Mouse (Mus musculus): Measurements from ENCODE around the gene Frk. TPM values are rescaled to one million over a fixed set of nuclear protein-coding genes. Genes with fewer than 3 reads are reported as not detected.
"Not testable (repeated sequence)": the region's sequence is repeated elsewhere in the genome, so short reads cannot be mapped to it uniquely, and the experiment has no call there.

Frk gene
- polyA plus RNA-seq, 1 experiment from 2014 or later = 14.3 TPM

DNA sequence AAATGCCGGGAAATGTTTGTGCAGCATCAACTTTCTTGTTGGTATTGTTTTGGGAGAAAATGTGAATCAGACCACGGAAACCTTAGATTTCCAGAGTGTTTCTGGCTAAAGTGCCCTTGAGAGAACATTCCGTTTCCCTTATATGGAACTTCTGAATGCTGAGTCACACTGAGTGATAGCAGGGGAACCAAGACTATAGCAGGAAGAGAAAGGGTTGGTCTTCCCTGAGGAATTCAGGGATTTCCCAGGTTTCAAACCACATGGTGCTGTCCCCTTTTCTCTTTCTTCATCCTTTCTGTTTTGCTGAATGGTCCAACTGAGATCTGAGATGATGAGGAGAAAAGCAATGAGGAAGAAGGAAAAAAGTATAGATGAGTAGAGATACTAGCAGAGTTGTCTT lies 135.3 kb downstream of the Frk start:
- Histone ChIP-seq H3K9ac (no peak overlapping the region), H3K27me3 (replicated peaks) (no peaks in the 10 kb centered on the region), H3K4me2 (no peak overlapping the region), H3K4me3 (replicated peaks) (no peak overlapping the region), H3K36me3 (no peaks in the 10 kb centered on the region), H3K9me3 (no peaks in the 10 kb centered on the region), H3K27ac (no peak overlapping the region), H3K4me1 (no peaks in the 10 kb centered on the region)
- no peak for ATAC-seq (ENCODE audit: insufficient read depth, low FRiP score, low read depth)
- WGBS = 43% methylated on average over 3 of the region's 3 CpGs

DNA sequence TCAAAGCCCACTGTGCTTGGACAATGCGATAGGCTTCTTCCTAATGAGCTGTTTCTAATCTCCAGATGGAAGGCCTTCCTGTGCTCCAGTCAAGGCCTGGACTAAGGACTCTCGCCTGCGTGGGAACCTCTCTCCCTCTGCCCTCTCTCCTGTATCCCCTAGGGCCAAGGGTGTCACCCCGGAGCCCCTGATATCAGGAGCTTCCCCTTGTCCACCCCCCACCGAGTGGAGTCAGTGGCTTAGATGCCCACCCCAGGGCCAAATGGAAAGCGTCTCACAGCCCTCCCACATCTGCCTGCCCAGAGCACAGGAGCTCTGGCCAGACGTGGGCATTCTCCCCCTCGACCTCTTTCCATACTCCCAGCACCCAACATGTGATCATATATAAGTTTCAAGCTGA lies 137.3 kb downstream of the Frk start:
- ATAC-seq (ENCODE audit: insufficient read depth, low FRiP score, low read depth); H3K27ac ChIP-seq: not testable (repeated sequence)
- 80% methylated on average over 8 of the region's 8 CpGs for WGBS

DNA sequence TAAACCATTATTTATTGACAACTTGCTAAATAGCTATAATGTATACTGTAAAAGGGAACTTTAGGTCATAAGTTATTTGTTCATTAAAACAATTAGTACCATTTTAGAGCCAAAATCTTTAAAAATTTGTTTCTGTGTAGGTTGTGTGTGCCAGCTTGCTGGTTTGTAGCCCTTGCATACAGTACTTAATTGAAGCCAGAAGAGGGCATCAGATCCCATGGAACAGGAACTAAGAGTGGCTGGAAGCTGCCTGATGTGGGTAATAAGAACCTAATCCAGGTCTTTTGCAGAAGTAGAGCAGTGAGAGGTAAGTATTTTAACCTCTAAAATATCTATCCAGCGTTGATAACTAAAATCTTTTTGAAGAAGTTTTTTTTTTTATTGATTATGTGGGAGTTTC lies 155.0 kb downstream of the Frk start:
- no peak for ATAC-seq (ENCODE audit: insufficient read depth, low FRiP score, low read depth)
- no peak overlapping the region for H3K27ac ChIP-seq
- H3K4me3 ChIP-seq (replicated peaks) = no peak overlapping the region
- H3K4me2 ChIP-seq = no peak overlapping the region
- WGBS = 68% methylated on average over 1 of the region's 1 CpGs
- no peaks in the 10 kb centered on the region for H3K4me1 ChIP-seq
- no peaks in the 10 kb centered on the region for H3K27me3 ChIP-seq (replicated peaks)
- H3K9ac ChIP-seq = no peak overlapping the region
- no peaks in the 10 kb centered on the region for H3K36me3 ChIP-seq
- no peaks in the 10 kb centered on the region for H3K9me3 ChIP-seq

More for the DNA sequence above, 137.3 kb downstream of the Frk start:
- H3K4me1 ChIP-seq; H3K4me2 ChIP-seq; H3K9me3 ChIP-seq; H3K36me3 ChIP-seq; H3K27me3 ChIP-seq (replicated peaks); H3K4me3 ChIP-seq (replicated peaks); H3K9ac ChIP-seq: not testable (repeated sequence)

Other genes with a start within 250 kb of the Frk start
- 64.9 and 69.7 TPM in 2 replicates for gene Tspyl1, start 201.2 kb upstream of the Frk start, polyA plus RNA-seq (2015; fragmentation: Nextera tagmentation; extraction: Ambion mirVana)
- gene Tspyl4, start 186.0 kb upstream of the Frk start, polyA plus RNA-seq (2015; fragmentation: Nextera tagmentation; extraction: Ambion mirVana) = 14.7 and 15.9 TPM in 2 replicates
- 0.10 TPM in 2 replicates for gene Col10a1, start 93.4 kb upstream of the Frk start, polyA plus RNA-seq (2015; fragmentation: Nextera tagmentation; extraction: Ambion mirVana)
- 10.8 and 11.4 TPM in 2 replicates for gene Nt5dc1, start 64.8 kb upstream of the Frk start, polyA plus RNA-seq (2015; fragmentation: Nextera tagmentation; extraction: Ambion mirVana)